Mouse (Mus musculus) liver, embryonic 16.5 days (tissue): ENCODE results near the gene Helz2. TPM values are rescaled to one million over a fixed set of nuclear protein-coding genes. Genes with fewer than 3 reads are reported as not detected.
A peak's percentile ranks its signal among the peaks of the same experiment; 100 is the strongest.

Experiments
- ATAC-seq: fragments of 200-750 bp; cut with Nextera tagmentation; 2 replicates; pipeline ENCODE4 v1.8.0; 2017; ENCODE audit warnings: low read depth, mild to moderate bottlenecking, moderate number of reproducible peaks, moderate library complexity
- H3K27ac ChIP-seq: fragments of 300-500 bp; sonication (generic); 2 replicates; pipeline ENCODE4 v1.5.1; 2014; ENCODE audit warnings: mild to moderate bottlenecking, low read length
- H3K27me3 ChIP-seq: fragments of 300-500 bp; sonication (generic); 2 replicates; pipeline ENCODE4 v1.6.1; 2014; ENCODE audit warnings: low read depth, low read length, mixed read lengths; ENCODE audit not compliant: control insufficient read depth, insufficient read depth
- H3K36me3 ChIP-seq: fragments of 300-500 bp; sonication (generic); 2 replicates; pipeline ENCODE4 v1.6.1; 2014; ENCODE audit warnings: mild to moderate bottlenecking; ENCODE audit not compliant: control insufficient read depth, insufficient read depth
- H3K4me1 ChIP-seq: fragments of 300-500 bp; sonication (generic); 2 replicates; pipeline ENCODE4 v1.6.1; 2014; ENCODE audit warnings: low read depth, low read length, mixed read lengths; ENCODE audit not compliant: control insufficient read depth
- H3K4me2 ChIP-seq: fragments of 300-500 bp; sonication (generic); 2 replicates; pipeline ENCODE4 v1.6.1; 2014; ENCODE audit warnings: low read depth, low read length, mixed read lengths
- H3K4me3 ChIP-seq: fragments of 300-500 bp; sonication (generic); 2 replicates; pipeline ENCODE4 v1.5.1; 2014; ENCODE audit warnings: low read depth, mild to moderate bottlenecking, low read length
- H3K9ac ChIP-seq: fragments of 300-500 bp; sonication (generic); 2 replicates; pipeline ENCODE4 v1.6.1; 2014; ENCODE audit warnings: low read depth, low read length
- H3K9me3 ChIP-seq: fragments of 300-500 bp; sonication (generic); replicated peaks from 2 replicates; pipeline ENCODE4 v1.6.1; 2016; ENCODE audit warnings: low read length; ENCODE audit not compliant: control insufficient read depth
- WGBS: fragments of 180-500 bp; shearing (Covaris S2); extraction: QIAGEN DNeasy Blood & Tissue Kit; methylation state at CpG from one replicate; pipeline ENCODE4 v1.1.7; 2014; ENCODE audit not compliant: insufficient replicate concordance; 5-methylcytosine and 5-hydroxymethylcytosine counted together
- polyA plus RNA-seq: library from polyadenylated mRNA; unstranded; fragments of >200 nt; fragmentation: Nextera tagmentation; extraction: Ambion mirVana; gene quantifications from 2 replicates; pipeline ENCODE4 v1.2.1, GENCODE M21; 2015

Helz2 gene
- polyA plus RNA-seq, 1 experiment from 2014 or later: 3.2 TPM

DNA sequence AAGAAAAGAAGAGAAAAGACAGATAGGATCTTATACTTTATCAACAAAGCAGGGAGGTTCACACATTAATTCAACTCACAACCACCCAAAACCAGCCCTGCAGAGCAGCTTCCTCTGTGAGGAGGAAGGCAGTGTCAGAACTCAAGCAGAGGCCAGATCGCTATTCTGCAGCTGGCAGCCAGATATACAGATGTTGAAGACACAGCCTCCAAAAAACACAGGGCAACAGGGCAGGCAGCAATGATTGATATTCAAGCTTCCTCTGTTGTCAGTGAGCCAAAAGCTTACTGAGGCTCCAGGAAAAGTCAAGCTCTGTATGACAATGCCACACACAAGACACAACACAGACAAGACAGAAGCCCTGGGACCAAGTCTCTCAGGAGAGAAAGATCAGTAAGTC lies 34.9 kb upstream of the Helz2 start:
- WGBS: 74% methylated on average over 1 of the region's 1 CpGs
- Histone ChIP-seq H3K9ac (no peak overlapping the region), H3K36me3 (peaks cover 28% of the 10 kb centered on the region), H3K4me1 (peaks cover 3% of the 10 kb centered on the region), H3K27me3 (no peaks in the 10 kb centered on the region), H3K9me3 (no peaks in the 10 kb centered on the region), H3K27ac (no peak overlapping the region), H3K4me3 (no peak overlapping the region), H3K4me2 (no peak overlapping the region)
- no peak for ATAC-seq

DNA sequence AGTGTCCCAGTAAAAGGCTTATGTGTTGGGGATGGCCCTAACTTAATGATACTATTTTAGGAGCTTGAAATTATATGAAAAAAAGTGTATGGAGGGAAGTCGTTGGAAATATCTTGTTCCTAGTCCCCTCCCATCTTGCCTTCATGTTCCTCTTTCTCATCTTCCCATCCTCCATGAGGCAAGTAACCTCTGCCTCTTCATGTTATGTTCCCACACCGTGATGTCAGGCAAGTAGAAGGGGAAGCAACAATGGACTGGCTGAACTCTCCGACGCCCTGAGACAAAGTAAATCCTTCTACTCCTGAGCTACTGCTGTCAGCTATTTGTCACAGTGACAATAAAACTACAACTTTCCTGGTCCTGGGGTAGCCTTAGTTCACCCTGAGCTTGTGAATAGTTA lies 32.8 kb upstream of the Helz2 start:
- no peak overlapping the region for H3K4me3 ChIP-seq
- no peaks in the 10 kb centered on the region for H3K9me3 ChIP-seq
- WGBS: 51% methylated on average over 4 of the region's 4 CpGs
- H3K4me2 ChIP-seq: no peak overlapping the region
- no peak for ATAC-seq
- peaks cover 31% of the 10 kb centered on the region for H3K36me3 ChIP-seq
- no peak overlapping the region for H3K9ac ChIP-seq
- H3K27me3 ChIP-seq: no peaks in the 10 kb centered on the region
- peaks cover 3% of the 10 kb centered on the region for H3K4me1 ChIP-seq
- no peak overlapping the region for H3K27ac ChIP-seq

DNA sequence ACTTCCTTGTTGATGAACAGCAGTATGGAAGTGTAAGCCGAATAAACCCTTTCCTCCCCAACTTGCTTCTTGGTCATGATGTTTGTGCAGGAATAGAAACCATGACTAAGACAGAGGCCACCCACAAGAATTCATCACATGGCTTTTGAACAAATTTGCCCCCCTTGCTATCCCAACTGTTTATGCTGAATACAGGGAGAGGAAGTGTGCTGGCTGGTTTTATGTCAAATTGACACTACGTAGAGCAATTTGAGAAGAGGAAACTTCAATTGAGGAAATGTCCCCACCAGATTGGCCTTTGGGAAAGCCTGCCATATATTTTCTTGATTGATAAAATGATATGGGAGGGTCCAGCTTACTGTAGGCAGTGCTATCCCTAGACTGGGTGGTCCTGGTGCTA lies 32.0 kb upstream of the Helz2 start:
- peaks cover 3% of the 10 kb centered on the region for H3K4me1 ChIP-seq
- H3K27me3 ChIP-seq: no peaks in the 10 kb centered on the region
- H3K36me3 ChIP-seq: peaks cover 29% of the 10 kb centered on the region
- H3K4me3 ChIP-seq: no peak overlapping the region
- no peak overlapping the region for H3K27ac ChIP-seq
- ATAC-seq: no peak
- no peak overlapping the region for H3K4me2 ChIP-seq
- no peaks in the 10 kb centered on the region for H3K9me3 ChIP-seq
- WGBS: 82% methylated on average over 2 of the region's 2 CpGs
- no peak overlapping the region for H3K9ac ChIP-seq

DNA sequence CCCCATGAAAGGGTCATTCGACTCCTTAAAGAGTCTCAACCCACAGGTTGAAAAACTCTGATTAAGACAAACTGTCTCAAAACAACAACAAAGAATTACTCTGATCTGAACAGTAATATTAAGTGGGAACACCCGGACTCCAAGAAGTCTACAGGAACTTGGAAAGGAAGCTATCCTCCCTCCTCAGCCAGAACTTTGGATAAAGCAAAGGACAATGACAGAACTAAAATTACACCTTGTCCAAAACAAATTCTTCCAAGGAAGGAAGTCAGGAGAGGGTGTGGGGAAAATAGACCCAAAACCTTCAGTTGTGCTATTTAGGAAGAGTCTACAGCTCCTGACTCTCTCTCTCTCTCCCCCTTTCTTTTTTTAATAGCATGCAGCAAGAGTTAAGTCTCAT lies 30.3 kb upstream of the Helz2 start:
- H3K27ac ChIP-seq: no peak overlapping the region
- H3K9ac ChIP-seq: no peak overlapping the region
- H3K27me3 ChIP-seq: no peaks in the 10 kb centered on the region
- H3K4me3 ChIP-seq: no peak overlapping the region
- H3K9me3 ChIP-seq: no peaks in the 10 kb centered on the region
- ATAC-seq: no peak
- peaks cover 3% of the 10 kb centered on the region for H3K4me1 ChIP-seq
- 81% methylated on average over 2 of the region's 2 CpGs for WGBS
- no peak overlapping the region for H3K4me2 ChIP-seq
- H3K36me3 ChIP-seq: peaks cover 33% of the 10 kb centered on the region

DNA sequence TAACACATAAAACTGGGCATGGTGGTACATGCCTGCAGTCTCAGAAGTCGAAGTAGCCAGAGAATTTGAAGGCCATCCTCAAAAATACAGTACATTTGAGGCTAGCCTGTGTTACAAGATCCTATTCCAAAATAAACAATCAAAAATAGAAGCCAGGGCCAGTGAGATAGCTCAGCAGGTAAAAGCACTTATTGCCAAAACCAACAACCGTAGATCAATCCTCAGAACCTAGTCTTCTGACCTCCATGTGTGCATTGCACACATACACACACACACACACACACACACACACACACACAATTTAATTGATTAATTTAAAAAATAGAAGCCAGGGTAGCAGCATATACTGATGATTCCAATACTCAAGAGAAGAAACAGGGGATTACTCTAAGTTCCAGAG lies 25.0 kb upstream of the Helz2 start:
- no peaks in the 10 kb centered on the region for H3K9me3 ChIP-seq
- peaks cover 50% of the 10 kb centered on the region for H3K36me3 ChIP-seq
- no peak overlapping the region for H3K4me2 ChIP-seq
- H3K27me3 ChIP-seq: no peaks in the 10 kb centered on the region
- H3K4me1 ChIP-seq: no peaks in the 10 kb centered on the region
- H3K4me3 ChIP-seq: no peak overlapping the region
- H3K9ac ChIP-seq: no peak overlapping the region
- H3K27ac ChIP-seq: no peak overlapping the region
- WGBS: 90% methylated on average over 2 of the region's 2 CpGs
- ATAC-seq: no peak

DNA sequence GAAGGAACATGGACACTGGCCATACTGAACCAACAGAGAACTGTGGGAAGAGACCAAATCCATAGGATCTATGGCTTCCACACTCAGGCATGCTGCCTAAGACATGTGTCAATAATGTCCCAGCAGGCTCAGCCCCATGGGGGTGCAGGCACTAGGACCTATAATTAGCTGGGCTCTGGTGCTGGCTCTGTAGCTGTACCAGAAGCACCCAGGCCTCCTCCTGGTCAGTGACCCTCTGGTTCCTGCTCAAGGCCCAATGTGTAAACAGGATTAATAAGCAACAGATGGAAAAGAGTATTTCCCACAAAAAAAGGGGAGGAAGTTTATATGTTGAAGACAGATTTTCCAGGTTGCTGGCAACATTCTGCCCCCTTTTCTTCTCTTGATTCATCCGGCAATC lies 11.4 kb upstream of the Helz2 start:
- Histone ChIP-seq H3K27me3 (no peaks in the 10 kb centered on the region), H3K4me1 (peaks cover 3% of the 10 kb centered on the region), H3K36me3 (peaks cover 42% of the 10 kb centered on the region), H3K4me2 (no peak overlapping the region), H3K9ac (no peak overlapping the region), H3K4me3 (no peak overlapping the region), H3K27ac (peak overlapping the region; percentile 59), H3K9me3 (no peaks in the 10 kb centered on the region)
- WGBS: 63% methylated on average over 1 of the region's 1 CpGs
- ATAC-seq: peak; percentile 43; the same call in 1 of the 2 replicates

DNA sequence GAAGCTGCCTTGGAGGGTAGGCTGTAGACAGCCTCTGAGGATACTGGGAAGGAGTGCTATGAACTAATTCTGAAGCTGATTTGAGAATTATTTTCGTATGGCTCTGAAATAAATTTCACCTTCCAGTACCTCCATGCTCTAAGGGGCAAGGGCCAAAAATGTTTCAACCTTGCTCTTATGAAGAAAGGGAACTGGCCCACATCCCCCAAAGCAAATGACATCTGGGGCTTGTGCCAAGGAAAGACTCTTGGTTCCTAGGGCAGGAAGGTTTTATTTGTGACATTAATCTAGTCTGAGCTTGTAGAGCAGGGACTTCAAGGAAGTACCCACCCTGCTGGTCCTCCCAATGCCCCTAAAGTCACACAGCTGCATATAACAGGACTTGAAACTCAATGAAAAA lies 10.0 kb upstream of the Helz2 start:
- Histone ChIP-seq H3K4me2 (no peak overlapping the region), H3K4me1 (peaks cover 3% of the 10 kb centered on the region), H3K27me3 (no peaks in the 10 kb centered on the region), H3K9me3 (no peaks in the 10 kb centered on the region), H3K4me3 (no peak overlapping the region), H3K36me3 (peaks cover 39% of the 10 kb centered on the region), H3K27ac (no peak overlapping the region), H3K9ac (no peak overlapping the region)
- ATAC-seq: no peak
- WGBS: 48% methylated on average over 1 of the region's 1 CpGs

DNA sequence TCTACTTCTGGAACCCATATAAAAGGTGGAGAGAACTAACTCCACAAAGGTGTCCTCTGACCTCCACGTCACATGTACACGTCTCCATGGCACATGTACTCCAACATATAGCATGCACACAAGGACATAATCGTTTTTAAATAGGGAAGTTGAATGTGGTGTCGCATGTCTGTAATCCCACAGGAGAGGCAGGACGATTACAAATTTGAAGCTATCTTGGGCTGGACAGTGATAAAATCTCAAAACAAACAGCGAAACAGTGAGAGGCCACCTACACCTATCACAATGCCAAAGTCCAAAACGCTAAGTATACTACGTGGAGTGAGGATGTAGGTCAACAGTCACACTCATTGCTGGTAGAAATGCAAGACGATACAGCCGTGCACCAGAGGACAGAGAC lies 7.4 kb upstream of the Helz2 start:
- Histone ChIP-seq H3K27ac (peak overlapping the region; percentile 66), H3K4me3 (no peak overlapping the region), H3K4me2 (no peak overlapping the region), H3K9ac (no peak overlapping the region), H3K9me3 (no peaks in the 10 kb centered on the region), H3K27me3 (no peaks in the 10 kb centered on the region), H3K36me3 (peaks cover 17% of the 10 kb centered on the region), H3K4me1 (peaks cover 4% of the 10 kb centered on the region)
- WGBS: 61% methylated on average over 10 of the region's 10 CpGs
- peak; percentile 78 for ATAC-seq

DNA sequence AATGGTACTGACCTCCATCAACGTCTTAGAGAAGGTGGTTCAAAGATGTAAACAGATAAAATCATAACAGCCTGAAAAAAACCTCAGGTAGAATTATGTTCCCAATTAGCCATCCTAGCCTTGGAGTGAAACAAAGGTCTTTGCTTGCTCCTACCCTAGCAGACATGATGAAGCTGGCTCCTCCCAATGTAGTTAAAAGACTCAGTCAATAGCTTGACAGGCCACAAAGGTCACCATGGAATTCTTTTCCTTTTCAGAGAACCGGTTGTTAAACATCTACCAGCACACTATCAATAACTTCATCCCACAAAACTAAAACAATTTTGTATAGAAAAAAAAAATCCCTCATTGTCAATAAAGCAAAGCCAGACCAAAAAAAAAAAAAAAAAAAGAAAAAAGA lies 3.2 kb upstream of the Helz2 start:
- no peak for ATAC-seq
- Histone ChIP-seq H3K9ac (no peak overlapping the region), H3K4me2 (no peak overlapping the region), H3K27ac (0 out of 2 replicates have a peak overlapping the region, but pooled peaks have one; percentile 10), H3K9me3 (no peaks in the 10 kb centered on the region), H3K36me3 (peaks cover 2% of the 10 kb centered on the region; the same call in 1 of the 2 replicates), H3K4me1 (peaks cover 16% of the 10 kb centered on the region), H3K4me3 (no peak overlapping the region), H3K27me3 (no peaks in the 10 kb centered on the region)
- 47% methylated on average over 2 of the region's 2 CpGs for whole genome bisulfite sequencing
